Mouse (Mus musculus) MEL (cell line): ENCODE measurements around the gene S100a6. TPM values are rescaled to one million over a fixed set of nuclear protein-coding genes. Genes with fewer than 3 reads are reported as not detected.

Experiments
- DNase-seq: peaks from one replicate; pipeline ENCODE4 v3.0.0; 2011; ENCODE audit warnings: low read depth, low spot score
- H3K27ac ChIP-seq: 2 replicates; pipeline ENCODE4 v1.5.1; 2012; ENCODE audit warnings: low read depth, mild to moderate bottlenecking, control low read depth, low read length, moderate library complexity; ENCODE audit not compliant: control insufficient read depth
- H3K27me3 ChIP-seq, 2 experiments: fragments of 150-350 bp in 1 of 2; sonication (generic) in 1 of 2; 2 replicates each; pipeline ENCODE4 v1.6.1; 2012; ENCODE audit warnings: low read length in 2 of 2, mild to moderate bottlenecking in 2 of 2, improper control_type of control experiment in 1 of 2, moderate library complexity in 1 of 2; ENCODE audit not compliant: insufficient read depth in 2 of 2, control insufficient read depth in 1 of 2
- H3K36me3 ChIP-seq, 2 experiments: 2 replicates each; pipeline ENCODE4 v1.6.1; 2012 to 2014; ENCODE audit warnings: low read length in 2 of 2, improper control_type of control experiment in 1 of 2, inconsistent platforms in 1 of 2, mild to moderate bottlenecking in 1 of 2; ENCODE audit not compliant: insufficient read depth in 2 of 2, control insufficient read depth in 1 of 2
- H3K4me1 ChIP-seq, 2 experiments: fragments of 150-350 bp in 1 of 2; sonication (generic) in 1 of 2; 2 replicates each; pipeline ENCODE4 v1.6.1; 2012; ENCODE audit warnings: low read length in 2 of 2, improper control_type of control experiment in 1 of 2, mild to moderate bottlenecking in 1 of 2; ENCODE audit not compliant: insufficient read depth in 2 of 2, control insufficient read depth in 1 of 2
- H3K4me3 ChIP-seq, 2 experiments: fragments of 150-350 bp in 1 of 2; sonication (generic) in 1 of 2; 2 replicates each; pipeline ENCODE4 v1.5.1; 2012; ENCODE audit warnings: low read depth in 2 of 2, low read length in 2 of 2, mild to moderate bottlenecking in 2 of 2, moderate library complexity in 2 of 2, control low read depth in 1 of 2, improper control_type of control experiment in 1 of 2; ENCODE audit not compliant: control insufficient read depth in 1 of 2, insufficient read depth in 1 of 2
- H3K79me2 ChIP-seq: 2 replicates; pipeline ENCODE4 v1.6.1; 2012; ENCODE audit warnings: mild to moderate bottlenecking, low read length, moderate library complexity; ENCODE audit not compliant: control insufficient read depth, poor library complexity, insufficient read depth
- H3K9ac ChIP-seq: 2 replicates; pipeline ENCODE4 v1.6.1; 2012; ENCODE audit warnings: low read depth, mild to moderate bottlenecking, control low read depth, low read length, moderate library complexity; ENCODE audit not compliant: control insufficient read depth, poor library complexity, severe bottlenecking
- H3K9me3 ChIP-seq: fragments of 150-350 bp; sonication (generic); replicated peaks from 2 replicates; pipeline ENCODE4 v1.6.1; 2012; ENCODE audit warnings: mild to moderate bottlenecking, low read length, improper control_type of control experiment, moderate library complexity; ENCODE audit not compliant: insufficient read depth
- CHD1 ChIP-seq: IDR thresholded peaks from 2 replicates; pipeline ENCODE4 v1.6.1; 2012; ENCODE audit warnings: low read depth, mild to moderate bottlenecking, inconsistent platforms, low read length, improper control_type of control experiment
- CHD2 ChIP-seq: IDR thresholded peaks from 2 replicates; pipeline ENCODE4 v1.6.1; 2011; ENCODE audit warnings: low read length, improper control_type of control experiment
- CTCF ChIP-seq, 3 experiments: IDR thresholded peaks in 2 of 3; conservative IDR thresholded peaks in 1 of 3; 2 replicates each; pipeline ENCODE4 v1.5.1; 2011 to 2012; ENCODE audit warnings: low read length in 3 of 3, low read depth in 2 of 3, mild to moderate bottlenecking in 2 of 3, improper control_type of control experiment in 1 of 3, inconsistent platforms in 1 of 3, mixed read lengths in 1 of 3, moderate library complexity in 1 of 3; ENCODE audit not compliant: control insufficient read depth in 1 of 3, insufficient read depth in 1 of 3, poor library complexity in 1 of 3, severe bottlenecking in 1 of 3
- E2F4 ChIP-seq: IDR thresholded peaks from 2 replicates; pipeline ENCODE4 v1.6.1; 2011; ENCODE audit warnings: low read depth, low read length, improper control_type of control experiment, borderline replicate concordance
- ELF1 ChIP-seq: IDR thresholded peaks from 2 replicates; pipeline ENCODE4 v1.6.1; 2014; ENCODE audit warnings: low read depth, mild to moderate bottlenecking, inconsistent platforms, low read length, improper control_type of control experiment, moderate library complexity
- ETS1 ChIP-seq: IDR thresholded peaks from 2 replicates; pipeline ENCODE4 v1.6.1; 2012; ENCODE audit warnings: low read depth, mild to moderate bottlenecking, inconsistent platforms, low read length, improper control_type of control experiment, moderate library complexity
- JUND ChIP-seq: IDR thresholded peaks from 2 replicates; pipeline ENCODE4 v1.6.1; 2011; ENCODE audit warnings: low read depth, mild to moderate bottlenecking, improper control_type of control experiment, low read length
- MAFK ChIP-seq: IDR thresholded peaks from 2 replicates; pipeline ENCODE4 v1.6.1; 2011; ENCODE audit warnings: low read depth, mild to moderate bottlenecking, low read length, improper control_type of control experiment, borderline replicate concordance
- MAZ ChIP-seq: IDR thresholded peaks from 2 replicates; pipeline ENCODE4 v1.6.1; 2012; ENCODE audit warnings: low read depth, mild to moderate bottlenecking, inconsistent platforms, low read length, improper control_type of control experiment
- MEF2A ChIP-seq: IDR thresholded peaks from 2 replicates; pipeline ENCODE4 v1.6.1; 2014; ENCODE audit warnings: low read depth, mild to moderate bottlenecking, inconsistent platforms, low read length, improper control_type of control experiment; ENCODE audit not compliant: poor library complexity, insufficient replicate concordance, severe bottlenecking; ENCODE audit errors: extremely low read depth
- MYC ChIP-seq: IDR thresholded peaks from 2 replicates; pipeline ENCODE4 v1.6.1; 2011; ENCODE audit warnings: low read depth, mild to moderate bottlenecking, low read length, improper control_type of control experiment, moderate library complexity
- NELFE ChIP-seq: IDR thresholded peaks from 2 replicates; pipeline ENCODE4 v1.6.1; 2011; ENCODE audit warnings: low read depth, low read length, improper control_type of control experiment
- POLR2A ChIP-seq, 2 experiments: IDR thresholded peaks; 2 replicates each; pipeline ENCODE4 v1.6.1; 2011 to 2012; ENCODE audit warnings: low read length in 2 of 2, mild to moderate bottlenecking in 2 of 2, control low read depth in 1 of 2, improper control_type of control experiment in 1 of 2, low read depth in 1 of 2, moderate library complexity in 1 of 2; ENCODE audit not compliant: control insufficient read depth in 1 of 2, insufficient read depth in 1 of 2, poor library complexity in 1 of 2
- POLR2AphosphoS2 ChIP-seq: IDR thresholded peaks from 2 replicates; pipeline ENCODE4 v1.6.1; 2011; ENCODE audit warnings: low read length, improper control_type of control experiment
- RCOR1 ChIP-seq: IDR thresholded peaks from 2 replicates; pipeline ENCODE4 v1.6.1; 2012; ENCODE audit warnings: low read depth, mild to moderate bottlenecking, inconsistent platforms, low read length, improper control_type of control experiment
- SIN3A ChIP-seq: IDR thresholded peaks from 2 replicates; pipeline ENCODE4 v1.6.1; 2012; ENCODE audit warnings: low read length, improper control_type of control experiment, inconsistent platforms
- SMC3 ChIP-seq: IDR thresholded peaks from 2 replicates; pipeline ENCODE4 v1.6.1; 2011; ENCODE audit warnings: low read depth, low read length, improper control_type of control experiment
- USF1 ChIP-seq: IDR thresholded peaks from 2 replicates; pipeline ENCODE4 v1.6.1; 2014; ENCODE audit warnings: low read depth, mild to moderate bottlenecking, inconsistent platforms, low read length, improper control_type of control experiment, moderate library complexity
- ZNF384 ChIP-seq: IDR thresholded peaks from 2 replicates; pipeline ENCODE4 v1.6.1; 2012; ENCODE audit warnings: low read depth, mild to moderate bottlenecking, inconsistent platforms, low read length, improper control_type of control experiment
- polyA plus RNA-seq, 2 experiments: library from polyadenylated mRNA; stranded (reverse) in 1 of 2; unstranded in 1 of 2; fragments of >175 nt in 1 of 2; fragments of >200 nt in 1 of 2; gene quantifications; 2 replicates each; pipeline versions ENCODE4 v1.2.1 to v1.2.4; 2012; ENCODE audit warnings: low replicate concordance in 2 of 2, low read depth in 1 of 2; ENCODE audit not compliant: insufficient read length in 2 of 2, insufficient read depth in 1 of 2, missing spikeins in 1 of 2
- total RNA-seq: library from RNA; depleted of rRNA; stranded (reverse); fragments of 300-350 nt; gene quantifications from 2 replicates; pipeline ENCODE4 v1.2.3, GENCODE M21; 2012

Gene S100a6
- total and polyA plus RNA-seq, 3 experiments: 0.85 to 4.7 TPM; not detected in 1

- peak; percentile 11 for DNase-seq
- Histone ChIP-seq H3K27me3 (peaks cover 2 to 3% of the 10 kb centered on the region in 2 experiments; a peak in 3 of 4 replicates), H3K4me1 (no peaks in the 10 kb centered on the region), H3K36me3 (no peaks in the 10 kb centered on the region), H3K4me3 (no peak overlapping the region), H3K9ac (no peak overlapping the region), H3K27ac (no peak overlapping the region), H3K9me3 (no peaks in the 10 kb centered on the region), H3K79me2 (no peaks in the 10 kb centered on the region)
- TF ChIP-seq CHD2 (no peak), USF1 (no peak), ELF1 (no peak), NELFE (no peak), ZNF384 (no peak), MAZ (no peak), CHD1 (no peak), MYC (no peak), JUND (no peak), POLR2AphosphoS2 (no peak), POLR2A (IDR thresholded peaks at IDR 0.05; ENCODE audit: control insufficient read depth in 1 of 2, insufficient read depth in 1 of 2, low read depth in 1 of 2, low read length in 2 of 2, poor library complexity in 1 of 2) (no peak), RCOR1 (no peak), CTCF (IDR thresholded peaks at IDR 0.05 in 2 of 3, conservative IDR thresholded peaks at IDR 0.05 in 1 of 3; ENCODE audit: control insufficient read depth in 1 of 3, insufficient read depth in 1 of 3, low read depth in 2 of 3, low read length in 3 of 3, poor library complexity in 1 of 3, severe bottlenecking in 1 of 3) (peak; percentile 3 to 36 (median 6); a peak in 3 of 6 replicates), SMC3 (peak; percentile 35), E2F4 (no peak)
Observed at GRCm38 (mm10) chr3:90657405-90657804, 44.7 kb downstream of the S100a6 start.

GRCm38 (mm10) chr3:90659364-90660044 is 46.8 kb downstream of the S100a6 start:
- H3K36me3 ChIP-seq: no peaks in the 10 kb centered on the region
- no peak for TF ChIP-seq ETS1
- no peak for TF ChIP-seq POLR2A (IDR thresholded peaks at IDR 0.05; ENCODE audit: control insufficient read depth in 1 of 2, insufficient read depth in 1 of 2, low read depth in 1 of 2, low read length in 2 of 2, poor library complexity in 1 of 2)
- TF ChIP-seq SIN3A: no peak
- TF ChIP-seq USF1: no peak
- TF ChIP-seq CHD1: no peak
- no peak for TF ChIP-seq MAFK
- TF ChIP-seq MAZ: no peak
- TF ChIP-seq MEF2A: no peak
- TF ChIP-seq E2F4: no peak
- no peak for TF ChIP-seq RCOR1
- TF ChIP-seq, all 39 proteins: peak for 0
- peaks cover 2 to 3% of the 10 kb centered on the region in 2 experiments; a peak in 3 of 4 replicates for H3K27me3 ChIP-seq
- H3K9me3 ChIP-seq: no peaks in the 10 kb centered on the region
- no peak overlapping the region for H3K4me3 ChIP-seq
- no peak overlapping the region for H3K27ac ChIP-seq
- H3K4me1 ChIP-seq: no peaks in the 10 kb centered on the region
- no peaks in the 10 kb centered on the region for H3K79me2 ChIP-seq
- H3K9ac ChIP-seq: no peak overlapping the region
- DNase-seq: no peak
